In genomic region chr7:55793952-55794603, GRCm38 (mm10) we compare ENCODE assay signal across 7 mouse cellular contexts. TPM values are rescaled to one million over a fixed set of nuclear protein-coding genes. Genes with fewer than 3 reads are reported as not detected.
DNase-seq lines count a peak whose midpoint lies in the region; ATAC-seq lines count a peak whose summit lies in the region.

Gene Tubgcp5, plus strand, starts transcription at chr7:55794154.

- H3K36me3 ChIP-seq in embryonic facial prominence, embryonic 12.5 days, result peaks cover 22% of the 10 kb centered on the region
- H3K36me3 ChIP-seq in limb, embryonic 11.5 days (ENCODE audit: control insufficient read depth, insufficient read depth, low read length), result peaks cover 11% of the 10 kb centered on the region; the same call in 1 of the 2 replicates
- H3K36me3 ChIP-seq in midbrain, embryonic 14.5 days (ENCODE audit: control insufficient read depth, insufficient read depth, low read length), result peaks cover 32% of the 10 kb centered on the region

- under 1% methylated on average over 46 of the region's 51 CpGs for WGBS in embryonic facial prominence, embryonic 12.5 days
- WGBS in limb, embryonic 11.5 days, result under 1% methylated on average over 51 of the region's 51 CpGs
- under 1% methylated on average over 51 of the region's 51 CpGs for WGBS in midbrain, embryonic 14.5 days

- peak within 1 kb of the TSS; percentile 73 for H3K27ac ChIP-seq in embryonic facial prominence, embryonic 12.5 days
- peak within 1 kb of the TSS; percentile 43; the same call in 1 of the 2 replicates for H3K27ac ChIP-seq in limb, embryonic 11.5 days (replicated peaks; ENCODE audit: low read depth, low read length)
- peak within 1 kb of the TSS; percentile 84 for H3K27ac ChIP-seq in midbrain, embryonic 14.5 days (replicated peaks; ENCODE audit: low read depth, low read length)

- H3K4me1 ChIP-seq in embryonic facial prominence, embryonic 12.5 days, result peaks cover 6% of the 10 kb centered on the region
- 0 out of 2 replicates have a peak, but pooled peaks cover 5% of the 10 kb centered on the region for H3K4me1 ChIP-seq in limb, embryonic 11.5 days (ENCODE audit: control insufficient read depth, insufficient read depth, low read length)
- peaks cover 6% of the 10 kb centered on the region; the same call in 1 of the 2 replicates for H3K4me1 ChIP-seq in midbrain, embryonic 14.5 days (ENCODE audit: control insufficient read depth, insufficient read depth, low read length)

- H3K9me3 ChIP-seq in embryonic facial prominence, embryonic 12.5 days, result no peaks in the 10 kb centered on the region
- H3K9me3 ChIP-seq in limb, embryonic 11.5 days (ENCODE audit: control insufficient read depth, low read length), result no peaks in the 10 kb centered on the region
- H3K9me3 ChIP-seq in midbrain, embryonic 14.5 days (ENCODE audit: control insufficient read depth, low read length), result no peaks in the 10 kb centered on the region

- peak; percentile 97 for DNase-seq in adrenal gland, postnatal 25 days
- DNase-seq in heart, adult 11 months, result peak; percentile 100
- peak; percentile 95 for DNase-seq in kidney, adult 18-20 months
- peak; percentile 97 for DNase-seq in limb, embryonic 11.5 days (ENCODE audit: low spot score)
- peak; percentile 99 for DNase-seq in midbrain, embryonic 14.5 days
- DNase-seq in spleen, adult 18-20 months, result peak; percentile 93

- peak within 1 kb of the TSS; percentile 82 for H3K4me3 ChIP-seq in embryonic facial prominence, embryonic 12.5 days
- H3K4me3 ChIP-seq in limb, embryonic 11.5 days (ENCODE audit: low read depth, low read length), result peak within 1 kb of the TSS; percentile 83
- H3K4me3 ChIP-seq in midbrain, embryonic 14.5 days (replicated peaks; ENCODE audit: low read depth, low read length), result peak within 1 kb of the TSS; percentile 73

- H3K4me2 ChIP-seq in embryonic facial prominence, embryonic 12.5 days (replicated peaks), result peak within 1 kb of the TSS; percentile 72
- H3K4me2 ChIP-seq in limb, embryonic 11.5 days (ENCODE audit: low read depth, severe bottlenecking), result peak within 1 kb of the TSS; percentile 61
- peak within 1 kb of the TSS; percentile 85 for H3K4me2 ChIP-seq in midbrain, embryonic 14.5 days (ENCODE audit: low read length)

- H3K9ac ChIP-seq in embryonic facial prominence, embryonic 12.5 days, result peak within 1 kb of the TSS; percentile 85
- H3K9ac ChIP-seq in limb, embryonic 11.5 days (ENCODE audit: low read length), result peak within 1 kb of the TSS; percentile 89
- H3K9ac ChIP-seq in midbrain, embryonic 14.5 days (replicated peaks; ENCODE audit: low read length), result peak within 1 kb of the TSS; percentile 88

- no peaks in the 10 kb centered on the region for H3K27me3 ChIP-seq in embryonic facial prominence, embryonic 12.5 days
- H3K27me3 ChIP-seq in limb, embryonic 11.5 days (ENCODE audit: control insufficient read depth, insufficient read depth, low read length), result no peaks in the 10 kb centered on the region
- no peaks in the 10 kb centered on the region for H3K27me3 ChIP-seq in midbrain, embryonic 14.5 days (ENCODE audit: control insufficient read depth, insufficient read depth, low read length)

- peak; percentile 99 for ATAC-seq in embryonic facial prominence, embryonic 12.5 days (ENCODE audit: insufficient number of reproducible peaks, insufficient read depth, low FRiP score, low TSS enrichment)
- ATAC-seq in limb, embryonic 11.5 days (ENCODE audit: insufficient number of reproducible peaks, low FRiP score, low TSS enrichment, low read depth), result peak; percentile 99
- peak; percentile 99 for ATAC-seq in midbrain, embryonic 14.5 days (ENCODE audit: low FRiP score, low TSS enrichment)

RNA-seq across cellular contexts. Expression of gene Tubgcp5, which starts in this region (rescaled TPM):
- 19.1 and 30.5 TPM in 2 replicates for total RNA-seq in adrenal gland, postnatal 25 days (2021)
- polyA plus RNA-seq in embryonic facial prominence, embryonic 12.5 days (2016; fragmentation: Nextera tagmentation; extraction: Ambion mirVana), result 44.3 and 48.2 TPM in 2 replicates
- polyA plus RNA-seq in limb, embryonic 11.5 days (2014; fragmentation: Nextera tagmentation; extraction: Ambion mirVana), result 34.1 and 42.2 TPM in 2 replicates
- 25.5 and 39.5 TPM in 2 replicates for polyA plus RNA-seq in midbrain, embryonic 14.5 days (2014; fragmentation: Nextera tagmentation; extraction: Ambion mirVana)

Comparison
In these comparisons a context has a peak if more than half of its experiments do, and no peak if none do; other contexts are left out.
1. Peak in every context shown above with its lines: DNase-seq, ATAC-seq, H3K4me3 ChIP-seq and H3K27ac ChIP-seq.